ENCODE assay signal across 33 mouse cellular contexts in genomic region chr12:72979236-72979635, GRCm38 (mm10). TPM values are rescaled to one million over a fixed set of nuclear protein-coding genes. Genes with fewer than 3 reads are reported as not detected.
"Had no signal": no experiment of that assay in that cellular context is flagged by ENCODE, and none has a peak within 500 bp of the region (broad histone marks: within the 10 kb centered on the region; RNA-seq: fewer than 3 reads in every experiment).

No protein-coding gene starts in this region.

- H3K9me3 ChIP-seq: lung, embryonic 15.5 days; midbrain, embryonic 10.5 days; midbrain, embryonic 13.5 days; neural tube, embryonic 13.5 days had no signal

- H3K4me3 ChIP-seq: left cerebral cortex, adult 2 months; lung, embryonic 15.5 days; midbrain, embryonic 10.5 days; midbrain, embryonic 13.5 days; myocyte; neural tube, embryonic 13.5 days had no signal

- H3K27ac ChIP-seq: kidney, postnatal 0 days; left cerebral cortex, adult 2 months; lung, embryonic 15.5 days; midbrain, embryonic 10.5 days; midbrain, embryonic 13.5 days; neural tube, embryonic 13.5 days had no signal

- H3K36me3 ChIP-seq: lung, embryonic 15.5 days; midbrain, embryonic 10.5 days; midbrain, embryonic 13.5 days; neural tube, embryonic 13.5 days had no signal

- H3K4me2 ChIP-seq: lung, embryonic 15.5 days; midbrain, embryonic 13.5 days; neural tube, embryonic 13.5 days had no signal

- DNase-seq: kidney, adult 18-20 months; kidney, adult 9 months; kidney, postnatal 25 days; layer of hippocampus, postnatal 36 days; lung, adult 18-20 months; lung, postnatal 10 days; lung, postnatal 4 days; retina, postnatal 1 day; right cerebral cortex, postnatal 25 days; spleen, adult 18-20 months; thymus, adult 18-20 months; thymus, postnatal 36 days had no signal

- ATAC-seq: intestine, embryonic 16.5 days; midbrain, embryonic 13.5 days; midbrain, embryonic 16.5 days had no signal

- H3K9ac ChIP-seq: lung, embryonic 15.5 days; midbrain, embryonic 13.5 days; neural tube, embryonic 13.5 days had no signal

RNA-seq across cellular contexts. Expression of gene 4930447C04Rik, which starts 38.7 kb away (rescaled TPM):
- total RNA-seq: monocyte, adult 5-6 weeks had no signal
- polyA plus RNA-seq: large intestine, adult 2 months; myocyte had no signal

RNA-seq across cellular contexts. Expression of gene Six6, which starts 39.5 kb away (rescaled TPM):
- total RNA-seq: layer of hippocampus, adult 8-10 months; layer of hippocampus, postnatal 10 days; layer of hippocampus, postnatal 36 days; left cerebral cortex, adult 2 months; left cerebral cortex, postnatal 10 days; left cerebral cortex, postnatal 36 days; megakaryocyte, adult 5-6 weeks; monocyte, adult 5-6 weeks; neutrophil, adult 5-6 weeks had no signal
- polyA plus RNA-seq: intestine, embryonic 16.5 days; kidney, postnatal 0 days; large intestine, adult 2 months; limb, embryonic 11.5 days; limb, embryonic 14.5 days; lung, embryonic 15.5 days; myocyte; neural tube, embryonic 13.5 days; stomach, embryonic 16.5 days; testis, adult 2 months had no signal
